Mouse (Mus musculus) urinary bladder, adult 18-20 months (tissue): ENCODE data around the gene Plac9a.
"Not testable (repeated sequence)": the region's sequence is repeated elsewhere in the genome, so short reads cannot be mapped to it uniquely, and the experiment has no call there.

Source experiments
- DNase-seq, 2 experiments: peaks; one replicate each; pipeline ENCODE4 v3.0.0; 2022; ENCODE audit warnings: low spot score in 2 of 2, mixed read lengths in 2 of 2

Plac9a gene

DNA sequence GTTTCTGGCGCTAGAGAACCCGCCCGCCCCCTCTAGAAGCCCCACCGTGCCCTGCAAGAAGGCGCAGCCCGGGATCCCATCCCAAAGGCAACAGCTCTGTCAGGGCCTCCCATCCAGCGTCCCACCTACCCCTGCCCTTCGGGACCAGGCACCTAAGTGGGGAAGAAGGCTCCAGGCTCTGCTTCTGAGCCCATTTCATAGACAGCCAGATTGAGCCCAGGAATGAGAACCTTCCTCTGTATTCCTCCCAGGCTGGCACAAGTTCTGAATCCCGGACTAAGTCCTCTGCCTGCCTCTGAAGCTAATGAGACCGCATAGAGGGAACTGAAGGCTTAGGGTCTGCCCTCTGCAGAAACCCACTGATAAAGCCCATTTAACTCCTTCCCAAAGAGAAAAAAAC is at the start of gene Plac9a:
TSS of gene Plac9a (minus strand) at position 101 of the 400 bp plus-strand sequence.
- DNase-seq: not testable (repeated sequence)

DNA sequence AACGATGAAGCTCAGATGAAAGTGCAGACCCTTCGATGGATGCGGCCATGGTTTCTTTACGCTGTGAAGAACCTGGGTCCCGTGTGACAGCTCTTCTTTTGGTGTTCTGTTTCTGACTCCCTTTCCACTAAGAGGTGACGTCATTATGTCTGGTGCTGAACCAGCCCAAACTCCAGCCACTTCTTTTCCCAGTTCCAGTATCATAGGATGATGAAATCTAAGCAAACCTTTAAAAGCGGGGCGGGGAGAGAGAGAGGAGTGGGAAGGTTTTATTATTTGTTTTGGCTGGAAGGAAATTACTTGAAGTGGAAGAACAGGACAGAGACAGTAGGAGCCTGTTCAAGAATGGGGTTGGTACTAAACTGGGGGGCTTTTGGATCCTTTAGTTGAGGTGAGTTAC is 35.1 kb upstream of the Plac9a start, which contains the start of gene Cphx1:
TSS of gene Cphx1 (plus strand) at position 301 of the 400 bp plus-strand sequence.
- DNase-seq: not testable (repeated sequence)

DNA sequence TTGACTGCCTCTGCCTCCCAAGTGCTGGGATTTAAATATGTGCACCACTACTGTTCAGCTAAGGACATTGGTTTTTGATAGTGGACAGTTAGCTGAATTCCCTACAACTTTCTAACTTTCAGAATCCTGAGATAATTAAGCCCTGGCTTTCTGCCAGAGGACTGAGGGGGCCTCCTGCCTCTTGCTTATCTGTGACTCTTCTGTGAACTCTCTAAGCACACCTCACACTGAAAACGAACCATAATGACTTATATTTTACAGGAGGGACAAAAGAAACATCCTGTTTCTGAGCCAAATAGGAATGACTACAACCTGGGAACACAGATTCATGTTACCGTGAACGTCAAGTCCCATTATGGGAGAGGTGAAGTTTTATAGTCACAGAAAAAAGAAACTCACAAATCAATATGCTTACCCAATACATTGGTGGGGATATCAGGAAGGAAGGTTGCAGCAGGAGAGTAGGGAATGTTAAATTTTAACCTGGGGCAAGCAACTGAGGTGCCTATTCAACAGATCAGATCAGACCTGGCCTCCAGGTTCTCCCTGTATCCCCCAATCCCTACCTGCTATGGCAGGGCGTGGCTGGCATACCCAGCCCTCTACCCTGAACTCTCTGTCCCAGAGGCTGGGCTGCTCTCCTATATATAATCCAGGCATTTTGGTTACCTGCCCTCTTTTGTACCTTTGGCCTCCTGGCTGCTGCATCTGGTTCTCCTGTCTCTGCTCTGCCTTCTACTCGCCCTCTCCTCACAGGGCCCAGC is 34.1 kb upstream of the Plac9a start:
- not testable (repeated sequence) for DNase-seq

DNA sequence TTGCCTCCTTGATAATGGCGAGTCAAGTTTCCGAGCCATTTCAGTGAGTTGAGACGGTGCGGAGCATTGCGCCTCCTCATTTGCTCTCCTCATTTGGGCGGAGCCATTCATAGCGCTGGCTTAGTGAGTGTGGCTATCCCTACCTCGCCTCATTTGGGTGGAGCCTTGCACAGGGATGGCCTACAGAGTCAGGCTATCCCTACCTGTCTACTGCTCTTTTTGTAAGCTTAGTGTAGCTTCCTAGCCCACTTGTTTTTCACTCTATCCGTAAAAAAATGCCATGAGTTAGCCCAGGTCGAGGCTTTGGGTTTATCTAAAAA is 24.6 kb upstream of the Plac9a start, which contains the start of gene Tmem254a:
TSS of gene Tmem254a (minus strand) at position 111 of the 320 bp plus-strand sequence.
- DNase-seq: not testable (repeated sequence)

DNA sequence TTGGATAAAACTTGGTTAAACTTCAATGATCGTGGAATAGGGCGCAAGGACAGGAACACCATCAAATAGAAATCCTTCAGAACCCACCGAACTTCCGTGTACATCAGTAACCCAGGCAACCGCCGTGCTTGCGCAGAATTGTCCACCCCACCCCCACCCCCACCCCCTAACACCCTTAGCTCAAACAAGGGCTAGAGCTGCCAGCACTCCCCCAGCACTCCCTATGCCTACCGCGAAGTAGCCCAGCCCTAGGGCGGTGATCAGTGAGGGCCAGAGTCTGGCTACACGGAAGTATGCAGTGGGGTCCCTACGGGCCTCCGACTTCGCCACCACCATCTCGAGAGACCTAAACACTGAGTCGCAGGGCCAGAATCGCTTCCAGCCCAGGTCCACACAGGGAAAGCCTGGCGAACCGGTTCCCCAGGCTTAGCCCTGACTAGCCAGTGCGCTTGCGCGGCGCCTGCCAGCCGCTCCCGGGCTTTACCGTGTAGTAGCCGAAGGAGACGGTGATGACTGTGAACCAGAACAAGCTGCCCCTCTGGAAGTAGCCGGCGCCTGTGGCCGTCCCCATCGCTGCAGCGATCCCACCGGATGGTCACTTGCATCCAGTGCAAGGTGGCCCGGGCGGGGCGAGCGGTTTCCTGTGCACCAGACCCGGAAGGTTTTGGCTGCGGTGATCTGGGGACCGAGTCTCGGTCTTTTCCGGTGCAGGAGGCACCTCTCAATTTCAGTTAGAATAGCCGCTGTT is 24.1 kb upstream of the Plac9a start:
- not testable (repeated sequence) for DNase-seq

DNA sequence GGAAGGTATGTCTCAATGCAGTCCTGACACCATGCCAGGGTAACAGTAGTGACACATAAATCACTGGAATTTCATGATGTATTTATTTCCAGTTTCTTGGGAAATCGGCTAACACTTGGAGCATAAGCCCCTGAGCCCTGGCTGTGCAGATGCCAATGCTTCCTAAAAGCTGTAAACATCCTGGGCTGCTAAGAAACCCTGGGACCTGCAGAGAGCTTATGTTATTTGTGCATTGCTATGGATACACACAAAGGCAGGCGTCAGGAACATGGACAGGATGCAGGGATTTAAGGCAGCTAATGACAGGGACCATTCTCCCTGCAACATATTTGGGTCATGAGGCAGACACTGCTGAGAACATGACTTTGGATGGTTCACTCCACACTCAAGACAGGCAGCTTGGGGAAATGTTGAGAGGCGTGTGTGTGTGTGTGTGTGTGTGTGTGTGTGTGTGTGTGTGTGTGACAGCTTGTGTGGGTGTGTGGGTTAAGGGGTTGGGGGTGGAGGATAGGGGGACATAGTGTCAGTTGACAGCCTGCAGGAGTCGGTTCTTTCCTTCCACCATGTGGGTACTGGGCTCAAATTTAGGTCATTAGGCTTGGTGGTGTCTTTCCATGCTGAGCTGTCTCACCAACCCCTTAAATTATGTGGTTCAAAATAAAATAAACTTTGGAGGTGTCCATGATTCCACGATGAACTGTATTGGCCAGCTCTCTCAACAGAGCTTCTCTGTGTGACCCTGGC is 15.7 kb upstream of the Plac9a start:
- DNase-seq: not testable (repeated sequence)

DNA sequence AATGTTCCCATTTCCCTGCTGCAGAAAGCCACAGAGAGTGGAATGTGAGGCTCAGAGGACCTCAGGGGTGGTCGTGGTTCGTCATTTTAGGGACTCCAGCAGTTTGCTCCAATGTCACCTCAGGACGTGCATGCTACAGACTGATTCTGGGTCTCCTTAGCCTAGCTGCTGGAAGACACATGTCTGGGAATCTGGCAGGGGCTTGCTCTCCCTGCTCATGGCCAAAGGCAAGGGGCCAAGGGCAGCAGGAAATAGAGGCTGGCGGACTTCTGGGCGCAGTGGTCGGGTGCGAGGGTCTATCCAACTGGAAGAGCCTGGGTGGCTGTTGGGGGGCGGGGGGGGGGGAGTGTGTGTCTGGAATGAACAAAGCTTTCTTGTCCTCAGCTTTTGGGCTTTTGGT is 6.1 kb upstream of the Plac9a start:
- not testable (repeated sequence) for DNase-seq

DNA sequence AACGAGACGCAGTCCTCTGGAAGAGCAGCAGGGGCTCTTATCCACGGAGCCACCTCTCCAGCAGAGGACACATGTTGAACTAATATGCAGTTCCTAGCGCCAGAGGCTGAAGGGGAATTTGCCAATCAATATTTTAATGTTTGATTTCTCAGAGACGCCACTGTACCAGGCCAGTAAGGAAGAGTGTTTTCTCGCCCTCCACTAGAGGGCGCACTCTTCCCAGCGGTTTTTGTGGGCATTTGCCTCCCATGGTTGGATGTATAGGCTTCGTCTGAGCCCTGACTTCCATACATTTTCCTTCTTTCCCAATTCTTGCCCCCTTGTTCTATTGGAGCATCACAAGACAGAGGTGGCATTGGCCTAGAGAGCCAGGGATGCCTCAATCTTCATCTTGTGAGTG is 4.4 kb upstream of the Plac9a start:
- DNase-seq: not testable (repeated sequence)

DNA sequence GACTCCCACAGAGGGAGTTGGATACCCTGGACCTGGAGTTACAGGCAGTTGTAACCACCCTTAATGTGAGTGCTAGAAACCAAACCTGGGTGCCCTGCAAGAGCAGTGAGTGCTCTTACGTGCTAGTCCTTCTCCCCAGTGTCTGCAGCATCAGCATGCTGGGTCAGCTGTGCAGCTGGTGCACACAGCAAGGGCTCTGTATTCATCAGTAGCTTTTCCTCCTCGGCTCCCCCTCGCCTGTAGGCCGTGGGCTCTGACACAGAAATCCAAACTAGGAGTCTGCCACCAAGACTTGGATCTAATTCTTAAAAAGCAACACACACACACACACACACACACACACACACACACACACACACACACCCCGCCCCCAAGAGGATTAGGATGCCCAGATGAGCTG is 2.3 kb upstream of the Plac9a start:
- DNase-seq: not testable (repeated sequence)

DNA sequence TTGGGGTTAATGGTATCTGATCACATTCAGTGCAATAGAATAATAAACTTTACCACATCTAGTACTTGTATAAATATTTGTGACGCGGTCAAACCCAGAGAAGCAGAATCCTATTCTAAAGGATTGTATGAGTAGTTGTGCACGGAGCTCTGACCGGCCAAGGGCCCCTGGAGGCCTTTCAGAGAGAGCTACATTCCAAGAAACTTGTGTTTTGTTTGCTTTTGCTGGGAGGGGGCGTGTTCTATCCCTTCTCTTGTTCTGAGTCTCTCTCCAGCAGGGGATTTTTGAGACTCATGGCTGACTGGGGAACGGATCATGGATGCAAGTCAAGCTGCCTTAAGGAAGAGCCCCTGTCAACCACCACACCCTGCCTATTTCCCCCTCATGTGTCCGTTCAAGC is 7.2 kb downstream of the Plac9a start:
- not testable (repeated sequence) for DNase-seq

DNA sequence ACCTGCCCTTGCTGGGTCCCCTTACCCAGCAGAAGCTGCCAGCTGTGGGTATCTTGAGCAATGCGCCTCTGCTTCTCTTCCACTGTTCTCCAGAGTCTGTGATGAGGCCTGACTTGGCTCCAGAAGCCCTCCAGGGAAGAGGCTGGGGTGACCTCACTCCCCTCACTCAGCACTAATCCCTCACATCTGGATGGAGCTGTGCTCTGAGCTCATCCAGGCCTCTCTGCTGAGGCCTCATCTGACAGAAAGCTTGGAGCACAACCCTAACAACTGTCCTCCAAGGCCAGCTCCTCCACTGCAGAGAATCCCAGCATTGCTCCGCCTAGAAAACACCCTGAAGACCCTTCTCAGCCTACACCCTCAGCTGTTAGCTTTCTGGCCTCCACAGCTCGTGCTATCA is 8.3 kb downstream of the Plac9a start:
- not testable (repeated sequence) for DNase-seq

DNA sequence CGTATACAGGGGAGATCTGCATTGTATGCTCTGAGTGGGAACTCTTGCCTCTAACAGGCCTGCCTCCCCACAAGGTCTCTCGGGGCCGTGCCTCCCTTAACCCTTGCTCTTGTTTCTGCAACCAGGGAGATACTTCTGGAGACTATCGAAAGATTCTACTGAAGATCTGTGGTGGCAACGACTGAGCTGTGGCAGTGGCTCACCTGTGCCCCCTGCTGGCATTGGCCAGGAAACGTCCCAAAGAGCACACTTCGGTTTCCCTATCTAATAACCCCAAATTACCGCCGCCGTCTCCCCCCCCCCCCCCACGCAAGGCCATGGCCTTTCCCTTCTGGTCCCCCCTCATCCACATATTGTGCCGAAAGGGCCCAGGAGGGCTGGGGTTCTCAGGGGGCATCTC is 17.0 kb downstream of the Plac9a start:
- DNase-seq: not testable (repeated sequence)

DNA sequence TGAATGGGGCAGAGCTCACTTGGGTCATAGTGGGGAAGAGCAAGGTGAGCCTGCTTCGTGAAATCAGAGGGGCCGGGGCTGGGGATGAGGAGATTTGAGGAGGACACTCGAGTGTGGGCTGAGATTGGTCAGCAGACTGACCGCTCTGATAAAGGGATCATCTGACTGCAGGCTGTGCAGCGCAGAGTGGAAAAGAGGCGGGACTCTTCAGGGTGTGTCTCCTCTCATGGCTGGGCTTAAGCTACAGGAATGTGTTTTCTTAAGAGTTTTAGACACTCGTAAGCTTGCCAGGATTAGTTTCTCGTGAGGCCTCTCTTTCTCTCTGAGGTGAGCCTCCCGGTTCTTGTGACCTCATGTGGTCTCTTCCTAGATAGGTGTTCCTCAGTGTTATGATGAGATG is 21.1 kb downstream of the Plac9a start:
- not testable (repeated sequence) for DNase-seq

DNA sequence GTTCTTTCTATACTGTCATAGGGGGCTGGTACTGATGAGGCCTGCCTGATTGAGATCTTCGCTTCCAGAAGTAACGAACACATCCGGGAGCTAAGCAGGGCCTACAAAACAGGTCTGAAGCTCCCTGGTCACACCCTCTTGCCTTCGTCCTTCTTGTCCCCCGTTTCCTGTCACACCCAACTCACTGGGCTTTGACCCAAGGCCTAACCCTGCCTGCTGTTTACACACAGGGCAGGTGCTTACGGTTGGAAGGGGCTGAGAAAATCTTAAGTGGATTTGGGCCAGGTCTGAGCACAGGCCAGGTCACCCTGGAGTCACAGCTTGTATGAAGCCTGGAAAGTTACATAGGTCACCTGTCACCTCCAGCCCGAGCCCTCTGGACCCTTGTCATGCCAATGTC is 26.3 kb downstream of the Plac9a start:
- not testable (repeated sequence) for DNase-seq

DNA sequence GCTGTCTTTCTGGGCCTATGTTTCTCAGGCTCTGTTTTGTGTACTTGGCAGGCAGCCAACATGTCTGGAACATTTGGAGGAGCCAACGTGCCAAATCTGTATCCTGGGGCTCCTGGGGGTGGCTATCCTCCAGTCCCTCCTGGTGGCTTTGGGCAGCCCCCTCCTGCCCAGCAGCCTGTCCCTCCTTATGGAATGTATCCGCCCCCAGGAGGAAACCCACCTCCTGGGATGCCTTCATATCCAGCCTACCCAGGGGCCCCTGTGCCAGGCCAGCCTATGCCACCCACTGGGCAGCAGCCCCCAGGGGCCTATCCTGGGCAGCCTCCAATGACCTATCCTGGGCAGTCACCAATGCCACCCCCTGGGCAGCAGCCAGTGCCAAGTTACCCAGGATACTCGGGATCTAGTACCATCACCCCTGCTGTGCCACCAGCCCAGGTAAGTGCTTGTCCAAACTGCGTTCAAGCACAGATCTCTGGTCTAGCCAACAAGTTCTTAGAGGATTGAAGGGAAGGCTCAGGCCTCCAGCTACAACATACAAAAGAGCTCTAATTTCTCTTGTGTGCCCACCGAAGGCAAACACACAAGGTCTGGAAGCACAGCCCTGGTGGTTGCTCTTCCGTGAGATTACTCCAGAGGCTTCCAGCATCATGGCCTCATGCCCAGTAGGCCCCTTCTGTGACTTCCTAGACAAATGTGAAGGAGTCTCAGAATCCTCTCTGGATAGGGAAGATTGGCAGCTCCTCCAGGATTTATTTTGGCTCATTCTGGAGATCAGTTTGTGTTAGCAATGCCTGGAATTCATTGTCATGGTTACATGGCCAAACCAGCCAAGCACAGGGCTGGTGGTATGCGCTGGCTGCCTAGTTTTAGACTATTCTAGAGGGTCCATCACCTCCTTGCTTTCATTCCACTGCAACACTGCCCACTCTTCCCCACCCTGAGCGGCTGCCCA is 30.2 kb downstream of the Plac9a start:
- DNase-seq: no peak

DNA sequence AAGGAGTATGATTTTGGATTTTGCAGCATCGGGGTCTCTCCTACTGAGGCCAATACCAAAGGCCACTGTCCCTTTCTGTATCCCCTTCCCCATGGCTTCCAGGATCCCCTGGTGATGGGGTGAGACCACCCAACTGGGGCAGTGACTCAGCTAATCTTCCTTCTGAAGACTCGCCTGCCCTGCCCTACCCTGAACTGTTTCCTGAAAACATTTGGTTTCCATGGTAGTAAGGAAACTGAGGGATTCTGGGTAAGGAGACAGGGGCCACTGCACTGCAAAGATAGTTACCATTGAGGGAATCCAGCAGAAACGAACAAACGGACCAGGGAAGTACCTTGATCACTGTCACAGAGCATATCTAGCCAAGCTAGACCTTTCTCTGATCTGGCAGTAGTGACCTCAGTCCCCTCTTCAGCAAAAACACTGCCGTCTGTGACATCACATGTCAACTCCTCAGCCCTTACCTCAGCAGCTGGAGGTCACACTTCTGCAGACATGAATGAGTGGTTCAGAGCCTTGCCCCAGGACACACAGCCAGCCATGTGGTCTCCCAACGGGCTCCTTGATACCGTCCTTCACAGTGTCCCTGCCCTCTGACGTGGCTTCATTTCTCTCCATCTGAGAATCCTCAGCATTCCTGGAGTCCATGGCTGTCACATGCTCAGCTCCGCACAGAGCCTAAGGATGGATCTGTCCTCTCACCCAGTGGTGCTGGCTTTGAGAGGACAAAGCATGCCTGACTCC is 33.6 kb downstream of the Plac9a start:
- DNase-seq: no peak

DNA sequence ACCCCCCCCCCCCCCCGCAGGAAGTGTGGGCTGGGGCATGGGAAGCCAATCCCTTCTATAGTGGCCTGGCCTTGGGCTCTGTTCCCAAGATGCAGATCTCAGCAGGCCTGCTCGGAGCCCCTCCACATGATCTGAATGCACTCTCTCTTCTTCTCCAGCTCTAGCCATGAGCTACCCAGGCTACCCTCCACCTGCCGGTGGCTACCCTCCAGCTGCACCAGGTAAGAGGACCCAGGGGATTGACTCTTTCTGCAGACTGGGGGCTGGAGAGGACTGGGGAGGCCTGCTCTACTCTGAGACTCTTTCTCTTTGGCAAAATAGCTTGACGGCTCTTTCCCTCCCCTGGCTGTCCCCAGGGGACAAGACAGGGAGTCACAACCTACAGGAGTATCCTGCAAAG is 34.2 kb downstream of the Plac9a start:
- no peak for DNase-seq

DNA sequence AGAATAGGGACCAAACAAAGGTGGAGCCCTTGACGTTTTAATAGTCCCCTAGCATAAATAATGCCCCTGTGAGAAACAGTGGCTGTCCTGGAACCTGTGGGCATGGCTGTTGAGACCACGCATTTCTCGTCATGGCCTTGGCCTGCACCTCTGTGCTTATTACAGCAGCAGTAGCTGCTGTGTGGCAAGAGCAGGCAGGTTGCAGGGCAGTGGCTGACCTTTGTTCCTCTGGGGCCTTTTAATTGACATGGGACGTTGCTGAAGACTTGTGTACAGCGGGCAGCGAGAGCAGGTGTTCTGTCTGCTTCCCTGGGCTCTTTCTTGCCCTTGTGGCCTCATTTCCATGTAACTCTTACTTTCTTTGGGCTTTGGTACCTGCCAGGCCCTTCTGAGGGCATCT is 35.1 kb downstream of the Plac9a start:
- no peak for DNase-seq

DNA sequence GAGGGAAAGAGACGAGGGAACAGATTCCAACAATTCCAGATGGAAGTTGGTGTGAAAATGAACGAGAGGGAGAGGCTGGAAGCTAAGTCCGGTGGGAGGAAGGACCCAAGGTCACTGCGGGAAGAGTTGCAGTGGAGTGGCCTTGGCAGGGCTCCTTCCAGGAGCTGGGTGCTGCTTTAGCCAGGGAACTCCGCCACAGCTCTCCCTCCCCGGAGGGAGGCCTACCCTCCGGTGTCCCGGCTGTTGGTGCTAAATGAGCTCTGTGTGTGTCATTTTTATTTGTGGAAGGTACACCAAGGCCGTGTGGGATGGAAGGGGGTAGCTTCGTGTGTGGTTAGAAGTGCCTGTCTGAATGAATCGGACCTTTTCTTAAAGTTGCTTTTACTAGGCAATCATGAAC is 36.1 kb downstream of the Plac9a start:
- DNase-seq: no peak

DNA sequence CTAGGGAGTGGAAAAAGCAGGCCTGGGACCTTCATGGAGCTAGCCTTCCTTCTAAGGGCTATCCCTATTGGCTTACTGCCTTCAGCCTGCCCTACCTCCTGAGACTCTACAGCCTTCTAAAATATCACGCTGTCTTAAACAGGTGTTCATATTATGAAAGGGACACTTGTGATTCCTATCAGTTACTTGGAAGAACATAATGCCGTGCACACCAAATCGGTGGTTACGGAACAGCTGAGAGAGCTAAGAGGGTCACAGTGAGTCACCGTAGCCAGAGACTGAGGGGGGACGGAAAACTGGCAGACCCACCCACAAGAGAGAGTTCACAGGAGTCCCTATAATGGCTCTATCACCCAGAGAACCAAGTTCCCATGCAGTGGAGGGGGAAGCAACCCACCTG is 36.5 kb downstream of the Plac9a start:
- no peak for DNase-seq
